Mouse (Mus musculus): ENCODE data around the gene Irgm1. TPM values are rescaled to one million over a fixed set of nuclear protein-coding genes. Genes with fewer than 3 reads are reported as not detected.
A peak's percentile ranks its signal among the peaks of the same experiment; 100 is the strongest.
"Not testable (repeated sequence)": the region's sequence is repeated elsewhere in the genome, so short reads cannot be mapped to it uniquely, and the experiment has no call there.

The Irgm1 gene
- total RNA-seq, 2 experiments from 2014 or later = 5.2 to 6.2 TPM

DNA sequence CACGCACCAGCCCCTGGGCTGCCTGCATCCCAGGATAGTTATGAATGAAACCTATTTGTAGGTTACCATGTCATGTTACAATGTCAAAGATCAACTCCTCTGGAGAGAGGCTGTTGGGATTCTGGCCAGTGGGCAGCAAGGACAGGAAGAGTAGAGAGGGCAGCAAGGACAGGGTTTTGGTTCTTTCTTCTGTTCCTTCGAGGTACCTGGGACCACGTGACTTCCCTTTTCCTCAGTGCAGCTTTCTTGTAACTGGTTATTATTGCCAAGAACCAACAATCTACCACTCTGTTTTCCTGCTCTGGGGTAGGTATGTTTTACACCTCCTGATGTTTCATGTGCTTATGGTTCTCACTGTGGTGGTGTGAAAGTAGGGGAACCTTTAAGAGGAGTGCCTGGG is 7.7 kb downstream of the Irgm1 start:
- no peak for DNase-seq (ENCODE audit: low spot score in 2 of 2)
- intact Hi-C loops (cut with DNase I) = no loop called here

- intact Hi-C loops (cut with DNase I) = no loop called here
- DNase-seq (ENCODE audit: low spot score in 2 of 2) = no peak
These were observed 8.6 kb downstream of the Irgm1 start for GRCm38 (mm10) chr11:48862784-48863319.

DNA sequence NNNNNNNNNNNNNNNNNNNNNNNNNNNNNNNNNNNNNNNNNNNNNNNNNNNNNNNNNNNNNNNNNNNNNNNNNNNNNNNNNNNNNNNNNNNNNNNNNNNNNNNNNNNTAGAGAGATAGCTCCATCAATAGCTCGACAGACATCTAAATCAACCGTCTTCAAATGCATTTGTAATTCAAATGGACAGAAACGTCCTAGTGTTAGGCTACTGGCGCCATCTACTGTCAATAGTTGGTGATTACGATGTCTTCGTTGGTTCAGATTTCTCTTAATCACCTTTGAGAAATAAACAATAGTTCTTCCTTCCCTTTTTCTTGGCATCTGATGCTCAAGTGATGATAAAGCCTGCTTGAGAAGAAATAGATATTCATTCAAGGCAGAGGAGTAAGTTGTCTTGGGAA is 12.5 kb downstream of the Irgm1 start:
- peak in 1 of 2 experiments; percentile 33 for DNase-seq (ENCODE audit: low spot score in 2 of 2)
- intact Hi-C loops (cut with DNase I) = loop anchor here (2.0 kb wide), 1 partner anchor 70 kb away; no protein-coding TSS in a partner anchor

GRCm38 (mm10) chr11:48853474-48854180 is 17.9 kb downstream of the Irgm1 start:
- intact Hi-C loops (cut with DNase I) = loop anchor here (1.0 kb wide), 1 partner anchor 35 kb away; no protein-coding TSS in a partner anchor
- DNase-seq (ENCODE audit: low spot score in 2 of 2) = peak; percentile 94 to 95

GRCm38 (mm10) chr11:48852624-48853473 is 18.6 kb downstream of the Irgm1 start:
- no peak for DNase-seq (ENCODE audit: low spot score in 2 of 2)
- intact Hi-C loops (cut with DNase I) = no loop called here

GRCm38 (mm10) chr11:48852190-48852589 is 19.3 kb downstream of the Irgm1 start:
- intact Hi-C loops (cut with DNase I) = no loop called here
- DNase-seq (ENCODE audit: low spot score in 2 of 2) = no peak

DNA sequence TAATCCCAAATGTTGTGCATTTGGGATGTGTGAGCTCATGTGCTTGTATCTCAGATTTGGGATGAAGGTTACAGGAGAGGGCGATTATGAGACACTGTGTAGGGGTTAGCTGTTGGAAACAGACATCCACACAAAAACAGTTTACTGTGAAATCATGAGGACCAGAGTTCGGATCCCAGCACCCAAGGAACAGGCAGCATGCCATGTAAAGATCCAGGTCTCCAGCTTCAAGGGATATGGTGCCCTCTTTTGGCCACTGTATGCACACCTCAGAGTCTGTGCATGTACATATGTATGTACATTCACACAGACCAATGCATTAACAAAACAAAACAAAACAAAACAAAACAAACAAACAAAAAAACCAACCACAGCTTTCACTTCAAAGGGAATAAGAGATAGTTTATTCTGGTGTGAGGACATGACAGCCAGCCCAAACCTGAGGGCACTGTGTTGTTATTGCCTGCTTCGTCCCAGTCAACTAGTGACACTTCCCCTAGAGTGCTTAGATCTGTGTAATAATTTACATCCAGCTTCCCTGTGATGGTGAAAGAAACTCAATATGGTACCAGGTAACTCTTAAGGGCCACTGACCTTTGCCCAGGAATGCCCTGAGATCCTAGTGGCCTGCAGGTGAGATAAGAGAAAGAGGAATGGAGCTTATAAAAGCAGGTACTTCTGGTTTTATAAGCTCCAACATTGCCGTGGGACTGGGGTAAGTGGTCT is 20.1 kb downstream of the Irgm1 start:
- intact Hi-C loops (cut with DNase I) = no loop called here
- no peak for DNase-seq (ENCODE audit: low spot score in 2 of 2)

GRCm38 (mm10) chr11:48850240-48850639 is 21.2 kb downstream of the Irgm1 start:
- intact Hi-C loops (cut with DNase I) = no loop called here
- DNase-seq (ENCODE audit: low spot score in 2 of 2) = no peak

DNA sequence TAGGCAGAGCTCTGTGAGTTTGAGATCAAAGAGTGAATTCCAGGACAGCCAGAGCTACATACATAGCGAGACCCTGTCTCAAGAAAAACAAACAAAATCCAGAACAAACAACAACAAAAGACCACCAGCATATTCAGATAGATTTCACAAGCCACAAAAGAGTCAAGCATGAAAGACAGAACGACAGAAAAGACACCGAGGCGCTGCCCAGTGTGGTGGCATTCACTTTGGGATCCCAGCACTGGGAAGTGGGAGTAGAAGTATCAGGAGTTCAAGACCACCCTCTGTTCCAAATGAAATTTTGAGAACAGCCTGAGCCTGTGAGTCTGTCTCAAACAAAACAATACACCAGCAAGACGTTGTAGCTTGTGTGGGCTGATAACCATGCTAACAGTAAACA is 24.6 kb downstream of the Irgm1 start:
- intact Hi-C loops (cut with DNase I) = no loop called here
- DNase-seq (ENCODE audit: low spot score in 2 of 2) = no peak

DNA sequence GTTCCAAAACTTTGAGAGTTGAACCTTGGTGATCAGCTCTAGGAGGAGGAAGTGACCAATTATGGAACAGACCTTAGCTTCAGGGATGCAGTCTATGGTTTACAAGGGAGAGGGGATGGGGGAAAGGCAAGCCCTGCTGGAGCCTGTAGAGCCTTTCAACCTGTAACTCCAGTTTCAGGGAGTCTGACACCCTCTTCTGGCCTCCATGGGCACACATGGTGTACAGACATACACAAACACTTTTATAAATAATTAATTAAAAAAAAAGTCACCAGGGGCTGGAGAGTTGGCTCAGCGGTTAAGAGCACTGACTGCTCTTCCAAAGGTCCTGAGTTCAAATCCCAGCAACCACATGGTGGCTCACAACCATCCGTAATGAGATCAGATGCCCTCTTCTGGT is 25.1 kb downstream of the Irgm1 start:
- DNase-seq (ENCODE audit: low spot score in 2 of 2); intact Hi-C loops (cut with DNase I): not testable (repeated sequence)

GRCm38 (mm10) chr11:48845244-48845815 is 26.2 kb downstream of the Irgm1 start:
- no peak for DNase-seq (ENCODE audit: low spot score in 2 of 2)
- intact Hi-C loops (cut with DNase I) = no loop called here

DNA sequence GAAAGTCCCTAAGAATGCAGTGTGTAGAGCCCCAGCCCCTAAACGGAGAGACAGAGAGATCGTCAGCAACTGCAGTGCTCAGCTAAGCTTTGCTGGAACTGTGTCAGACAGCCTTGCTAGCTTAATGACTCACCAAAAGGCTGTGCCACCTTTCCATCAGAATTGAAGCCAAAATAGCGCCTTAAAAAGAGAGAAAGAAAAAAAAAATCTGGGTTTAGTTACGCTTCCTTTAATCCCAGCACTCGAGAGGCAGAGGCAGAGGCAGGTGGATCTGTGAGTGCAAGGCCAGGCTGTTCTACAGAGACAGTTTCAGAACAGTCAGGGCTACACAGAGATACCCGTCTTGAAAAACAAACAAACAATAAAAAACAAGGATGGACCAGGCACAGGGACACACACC is 27.2 kb downstream of the Irgm1 start:
- no peak for DNase-seq (ENCODE audit: low spot score in 2 of 2)
- intact Hi-C loops (cut with DNase I) = no loop called here

- no peak for DNase-seq (ENCODE audit: low spot score in 2 of 2)
- intact Hi-C loops (cut with DNase I) = no loop called here
These were observed 28.3 kb downstream of the Irgm1 start for GRCm38 (mm10) chr11:48843202-48843601.

DNA sequence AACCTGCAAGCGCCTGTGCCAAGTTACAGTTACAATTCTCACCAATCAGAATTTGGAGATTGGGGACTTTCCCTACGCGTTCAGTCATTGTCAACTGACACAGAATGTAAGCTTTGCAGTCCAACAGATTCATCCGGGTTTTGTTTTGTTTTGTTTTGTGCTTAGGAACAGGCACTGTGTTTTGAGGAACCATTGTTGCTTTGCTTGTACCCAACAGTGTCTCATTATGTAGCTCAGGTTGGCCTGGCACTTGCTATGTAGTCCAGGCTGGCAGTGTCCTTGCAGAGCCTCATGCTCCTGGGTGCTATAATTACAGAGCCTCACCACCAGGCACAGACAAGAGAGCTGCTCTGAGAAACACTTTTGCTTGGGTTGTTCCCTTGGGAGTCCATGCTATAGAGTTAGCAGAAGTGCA is 29.1 kb downstream of the Irgm1 start:
- intact Hi-C loops (cut with DNase I) = no loop called here
- DNase-seq (ENCODE audit: low spot score in 2 of 2) = no peak

- no peak for DNase-seq (ENCODE audit: low spot score in 2 of 2)
- intact Hi-C loops (cut with DNase I) = no loop called here
These were observed 30.3 kb downstream of the Irgm1 start for GRCm38 (mm10) chr11:48841213-48841612.

DNA sequence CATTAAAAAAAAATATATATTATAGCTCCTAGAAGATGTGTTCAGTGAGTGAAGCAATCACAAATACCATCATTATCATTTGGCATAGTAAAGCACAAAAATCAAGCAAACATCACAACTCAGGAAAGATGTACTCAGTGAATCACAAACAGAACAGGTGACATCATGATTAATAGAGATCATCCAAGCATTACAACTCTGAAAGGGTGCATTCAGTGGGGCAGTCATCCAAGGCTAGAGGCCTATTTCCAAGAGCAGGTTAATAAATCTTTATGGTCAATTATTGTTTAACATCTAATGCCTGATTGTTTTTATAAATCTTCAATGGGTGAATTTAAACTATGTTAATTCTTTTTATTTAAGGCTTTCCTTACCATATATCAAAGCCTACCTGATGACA is 30.7 kb downstream of the Irgm1 start:
- intact Hi-C loops (cut with DNase I) = no loop called here
- DNase-seq (ENCODE audit: low spot score in 2 of 2) = no peak

- intact Hi-C loops (cut with DNase I) = no loop called here
- DNase-seq (ENCODE audit: low spot score in 2 of 2) = no peak
These were observed 32.4 kb downstream of the Irgm1 start for GRCm38 (mm10) chr11:48838879-48839680.

- intact Hi-C loops (cut with DNase I) = no loop called here
- no peak for DNase-seq (ENCODE audit: low spot score in 2 of 2)
These were observed 33.2 kb downstream of the Irgm1 start for GRCm38 (mm10) chr11:48838181-48838797.

Data from left cerebral cortex, postnatal 36 days (tissue).